Mouse (Mus musculus): ENCODE measurements around the gene Mrpl39. TPM values are rescaled to one million over a fixed set of nuclear protein-coding genes. Genes with fewer than 3 reads are reported as not detected.
A peak's percentile ranks its signal among the peaks of the same experiment; 100 is the strongest.

The Mrpl39 gene
- polyA plus RNA-seq, 1 experiment = 53.2 TPM

DNA sequence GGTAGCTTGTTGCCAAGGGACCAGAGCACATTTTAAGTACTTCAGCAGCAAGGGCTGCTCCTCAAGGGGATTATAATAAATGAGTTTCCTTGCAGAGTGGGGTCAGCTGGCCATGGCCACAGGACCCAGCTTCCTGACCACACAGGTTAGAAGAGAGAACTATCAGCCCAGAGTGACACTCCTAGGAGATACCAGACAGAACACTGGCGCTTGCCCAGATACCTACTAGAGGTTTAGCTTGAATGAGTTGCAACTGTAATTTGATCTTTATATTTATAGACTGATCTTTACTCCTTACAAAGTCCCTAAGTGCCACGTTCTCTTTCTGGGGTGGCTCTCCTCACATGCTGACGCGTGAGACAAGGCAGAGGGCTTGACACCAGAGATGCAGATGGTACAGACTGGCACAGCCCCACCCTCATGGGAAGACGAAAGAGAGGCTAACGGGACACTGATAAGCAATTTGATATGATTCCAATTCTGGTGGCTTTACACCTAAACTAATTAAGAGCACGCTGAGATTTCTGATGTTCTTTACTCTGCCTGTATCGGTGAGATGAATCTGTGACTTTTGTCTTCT is 30.8 kb downstream of the Mrpl39 start:
- no peak overlapping the region for H3K9ac ChIP-seq (ENCODE audit: low read depth, poor library complexity, severe bottlenecking)
- TF ChIP-seq EP300 (IDR thresholded peaks at IDR 0.05; ENCODE audit: insufficient read depth, low read depth, low read length) (no peak), CTCF (IDR thresholded peaks at IDR 0.05; ENCODE audit: low read depth, low read length) (no peak), POLR2A (IDR thresholded peaks at IDR 0.05; ENCODE audit: insufficient read depth, low read length) (no peak)
- no peak overlapping the region for H3K27ac ChIP-seq (ENCODE audit: insufficient read depth, low read length)

DNA sequence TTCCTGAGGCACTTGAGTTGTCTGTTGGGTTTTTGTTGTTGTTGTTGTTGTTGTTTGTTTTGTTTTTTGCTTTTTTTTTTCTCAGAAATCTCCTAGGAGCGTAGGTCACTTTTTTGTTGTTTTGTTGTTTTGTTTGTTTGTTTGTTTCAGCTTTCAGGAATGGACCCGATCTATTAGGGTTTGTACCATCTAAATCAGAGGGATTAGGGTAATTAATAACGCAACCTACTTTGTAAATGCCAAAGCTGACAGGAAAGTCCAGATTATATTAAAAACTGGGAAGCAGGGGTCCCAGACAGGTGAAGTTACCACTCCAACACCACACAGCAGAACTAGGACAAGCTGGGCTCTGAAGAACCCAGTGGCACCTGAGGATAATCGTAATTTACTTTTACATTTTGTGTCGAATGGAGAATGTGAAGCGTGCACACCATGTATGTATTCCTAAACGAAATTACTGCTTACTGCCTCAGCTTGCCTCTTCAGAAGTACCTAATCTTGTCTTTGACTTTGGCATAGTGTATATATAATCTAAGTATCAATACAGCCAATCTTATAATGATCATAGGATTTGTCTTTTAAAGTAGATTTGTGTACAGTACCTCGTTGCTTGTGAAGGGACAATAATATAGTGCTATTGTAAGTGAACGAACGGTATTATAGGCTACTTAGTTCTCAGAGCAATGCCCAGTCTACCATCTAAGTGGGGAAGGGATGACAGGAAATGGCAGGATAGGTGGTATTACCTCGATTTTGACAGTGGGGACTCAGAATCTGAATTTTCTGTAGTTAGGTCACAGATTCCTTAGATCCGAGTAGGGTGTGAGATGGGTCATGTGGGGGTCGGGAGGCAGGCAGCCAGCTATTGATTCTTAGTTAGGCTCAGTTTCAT is 31.5 kb downstream of the Mrpl39 start:
- Histone ChIP-seq H3K4me1 (ENCODE audit: control insufficient read depth, insufficient read depth, low read length) (no peaks in the 10 kb centered on the region), H3K4me3 (ENCODE audit: low read depth, low read length) (peak overlapping the region; percentile 20), H3K27ac (ENCODE audit: insufficient read depth, low read length) (no peak overlapping the region), H3K27me3 (ENCODE audit: control insufficient read depth, insufficient read depth, low read length, poor library complexity, severe bottlenecking) (peaks cover 7% of the 10 kb centered on the region), H3K9ac (ENCODE audit: low read depth, poor library complexity, severe bottlenecking) (peak overlapping the region; percentile 98), H3K36me3 (ENCODE audit: control insufficient read depth, insufficient read depth, low read length, poor library complexity, severe bottlenecking) (no peaks in the 10 kb centered on the region), H3K9me3 (replicated peaks; ENCODE audit: control insufficient read depth, insufficient read depth, low read length, poor library complexity, severe bottlenecking) (no peaks in the 10 kb centered on the region)
- no peak for TF ChIP-seq POLR2A (IDR thresholded peaks at IDR 0.05; ENCODE audit: insufficient read depth, low read length)

More for the DNA sequence above, 30.8 kb downstream of the Mrpl39 start:
- Histone ChIP-seq H3K4me3 (ENCODE audit: low read depth, low read length) (no peak overlapping the region), H3K4me1 (ENCODE audit: control insufficient read depth, insufficient read depth, low read length) (no peaks in the 10 kb centered on the region), H3K9me3 (replicated peaks; ENCODE audit: control insufficient read depth, insufficient read depth, low read length, poor library complexity, severe bottlenecking) (no peaks in the 10 kb centered on the region), H3K36me3 (ENCODE audit: control insufficient read depth, insufficient read depth, low read length, poor library complexity, severe bottlenecking) (no peaks in the 10 kb centered on the region), H3K27me3 (ENCODE audit: control insufficient read depth, insufficient read depth, low read length, poor library complexity, severe bottlenecking) (peaks cover 7% of the 10 kb centered on the region)

GRCm38 (mm10) chr16:84703129-84703768 is 32.3 kb downstream of the Mrpl39 start:
- Histone ChIP-seq H3K36me3 (ENCODE audit: control insufficient read depth, insufficient read depth, low read length, poor library complexity, severe bottlenecking) (no peaks in the 10 kb centered on the region), H3K27me3 (ENCODE audit: control insufficient read depth, insufficient read depth, low read length, poor library complexity, severe bottlenecking) (peaks cover 7% of the 10 kb centered on the region), H3K27ac (ENCODE audit: insufficient read depth, low read length) (no peak overlapping the region), H3K4me1 (ENCODE audit: control insufficient read depth, insufficient read depth, low read length) (no peaks in the 10 kb centered on the region), H3K9me3 (replicated peaks; ENCODE audit: control insufficient read depth, insufficient read depth, low read length, poor library complexity, severe bottlenecking) (no peaks in the 10 kb centered on the region), H3K9ac (ENCODE audit: low read depth, poor library complexity, severe bottlenecking) (peak overlapping the region; percentile 98), H3K4me3 (ENCODE audit: low read depth, low read length) (peak overlapping the region; percentile 36)
- TF ChIP-seq EP300 (IDR thresholded peaks at IDR 0.05; ENCODE audit: insufficient read depth, low read depth, low read length) (no peak), POLR2A (IDR thresholded peaks at IDR 0.05; ENCODE audit: insufficient read depth, low read length) (no peak), CTCF (IDR thresholded peaks at IDR 0.05; ENCODE audit: low read depth, low read length) (no peak)

GRCm38 (mm10) chr16:84702230-84703128 is 33.1 kb downstream of the Mrpl39 start:
- no peak overlapping the region for H3K27ac ChIP-seq (ENCODE audit: insufficient read depth, low read length)
- H3K27me3 ChIP-seq (ENCODE audit: control insufficient read depth, insufficient read depth, low read length, poor library complexity, severe bottlenecking) = peaks cover 7% of the 10 kb centered on the region
- H3K36me3 ChIP-seq (ENCODE audit: control insufficient read depth, insufficient read depth, low read length, poor library complexity, severe bottlenecking) = no peaks in the 10 kb centered on the region
- H3K9ac ChIP-seq (ENCODE audit: low read depth, poor library complexity, severe bottlenecking) = peak overlapping the region; percentile 98
- H3K4me1 ChIP-seq (ENCODE audit: control insufficient read depth, insufficient read depth, low read length) = no peaks in the 10 kb centered on the region
- peak overlapping the region; percentile 36 for H3K4me3 ChIP-seq (ENCODE audit: low read depth, low read length)
- H3K9me3 ChIP-seq (replicated peaks; ENCODE audit: control insufficient read depth, insufficient read depth, low read length, poor library complexity, severe bottlenecking) = no peaks in the 10 kb centered on the region
- no peak for TF ChIP-seq EP300 (IDR thresholded peaks at IDR 0.05; ENCODE audit: insufficient read depth, low read depth, low read length)
- no peak for TF ChIP-seq CTCF (IDR thresholded peaks at IDR 0.05; ENCODE audit: low read depth, low read length)
- TF ChIP-seq POLR2A (IDR thresholded peaks at IDR 0.05; ENCODE audit: insufficient read depth, low read length) = no peak

- H3K4me3 ChIP-seq (ENCODE audit: low read depth, low read length) = no peak overlapping the region
- no peaks in the 10 kb centered on the region for H3K4me1 ChIP-seq (ENCODE audit: control insufficient read depth, insufficient read depth, low read length)
- no peak for TF ChIP-seq POLR2A (IDR thresholded peaks at IDR 0.05; ENCODE audit: insufficient read depth, low read length)
- TF ChIP-seq CTCF (IDR thresholded peaks at IDR 0.05; ENCODE audit: low read depth, low read length) = no peak
- TF ChIP-seq EP300 (IDR thresholded peaks at IDR 0.05; ENCODE audit: insufficient read depth, low read depth, low read length) = no peak
- no peaks in the 10 kb centered on the region for H3K9me3 ChIP-seq (replicated peaks; ENCODE audit: control insufficient read depth, insufficient read depth, low read length, poor library complexity, severe bottlenecking)
- no peaks in the 10 kb centered on the region for H3K36me3 ChIP-seq (ENCODE audit: control insufficient read depth, insufficient read depth, low read length, poor library complexity, severe bottlenecking)
- H3K27me3 ChIP-seq (ENCODE audit: control insufficient read depth, insufficient read depth, low read length, poor library complexity, severe bottlenecking) = peaks cover 7% of the 10 kb centered on the region
- no peak overlapping the region for H3K27ac ChIP-seq (ENCODE audit: insufficient read depth, low read length)
- no peak overlapping the region for H3K9ac ChIP-seq (ENCODE audit: low read depth, poor library complexity, severe bottlenecking)
Measured at GRCm38 (mm10) chr16:84701041-84701440, 34.5 kb downstream of the Mrpl39 start.
